Comparison of ENCODE assay signal across 26 mouse cellular contexts in genomic region chr1:149950254-149950653, GRCm38 (mm10). TPM values are rescaled to one million over a fixed set of nuclear protein-coding genes. Genes with fewer than 3 reads are reported as not detected.
DNase-seq lines count a peak whose midpoint lies in the region; ATAC-seq and TF ChIP-seq lines count a peak whose summit lies in the region.
"Had no signal": no experiment of that assay in that cellular context is flagged by ENCODE, and none has a peak within 500 bp of the region (broad histone marks: within the 10 kb centered on the region; RNA-seq: fewer than 3 reads in every experiment).

No protein-coding gene starts in this region.

- in situ Hi-C loops in CH12.LX (cut with MboI; ENCODE audit: low pct_ligation_motif_present, low pct_unique_long_range_greater_than_20kb, low sequenced_read_pairs): no loop called here

- TF ChIP-seq POLR2A in CH12.LX (IDR thresholded peaks at IDR 0.05; ENCODE audit: low read depth, low read length): no peak

- H3K36me3 ChIP-seq in kidney, embryonic 16.5 days (ENCODE audit: insufficient read depth, low read length): no peaks in the 10 kb centered on the region
- H3K36me3 ChIP-seq in CH12.LX (replicated peaks in 1 of 2; ENCODE audit: control insufficient read depth in 1 of 2, insufficient read depth in 1 of 2, low read length in 1 of 2) (no peaks in the 10 kb centered on the region), macrophage (ENCODE audit: inconsistent target) (no peaks in the 10 kb centered on the region)
- H3K36me3 ChIP-seq: embryonic facial prominence, embryonic 12.5 days; embryonic facial prominence, embryonic 15.5 days; forebrain, embryonic 12.5 days; forebrain, embryonic 15.5 days; G1E; hindbrain, embryonic 12.5 days; hindbrain, embryonic 15.5 days had no signal

- 59% methylated on average over 1 of the region's 1 CpGs for WGBS in kidney, embryonic 16.5 days
- 90% methylated on average over 1 of the region's 1 CpGs for WGBS in macrophage (ENCODE audit: missing documents)

- DNase-seq in kidney, adult 11 months: peak; percentile 9
- no peak for DNase-seq in kidney, postnatal 10 days
- no peak for DNase-seq in kidney, adult 18-20 months
- no peak for DNase-seq in CH12.LX (ENCODE audit: extremely low read depth)
- no peak for DNase-seq in frontal cortex, adult 2 months (ENCODE audit: extremely low spot score in 1 of 2, low spot score in 1 of 2)
- DNase-seq: adrenal gland, postnatal 10 days; adrenal gland, postnatal 36 days; cerebellum, adult 11 months; cerebellum, adult 2 months; cerebellum, adult 9-11 months; cerebellum, postnatal 25 days; gastrocnemius, adult 2 months; gastrocnemius, postnatal 14 days; heart, adult 11 months had no signal

- TF ChIP-seq EP300 in CH12.LX (IDR thresholded peaks at IDR 0.05; ENCODE audit: low read length): no peak

- H3K79me2 ChIP-seq in CH12.LX (replicated peaks; ENCODE audit: control insufficient read depth, extremely low read depth, insufficient read depth, poor library complexity, severe bottlenecking) (peaks cover 30% of the 10 kb centered on the region), macrophage (ENCODE audit: inconsistent target) (peaks cover 84% of the 10 kb centered on the region)

- TF ChIP-seq CTCF in CH12.LX (conservative IDR thresholded peaks at IDR 0.05 in 1 of 2, IDR thresholded peaks at IDR 0.05 in 1 of 2; ENCODE audit: low read depth in 2 of 2, low read length in 2 of 2): no peak

- H3K9me3 ChIP-seq in kidney, embryonic 16.5 days (ENCODE audit: low read length): no peaks in the 10 kb centered on the region
- no peaks in the 10 kb centered on the region for H3K9me3 ChIP-seq in CH12.LX (replicated peaks; ENCODE audit: low read length)
- H3K9me3 ChIP-seq: embryonic facial prominence, embryonic 12.5 days; embryonic facial prominence, embryonic 15.5 days; forebrain, embryonic 12.5 days; forebrain, embryonic 15.5 days; hindbrain, embryonic 12.5 days; hindbrain, embryonic 15.5 days had no signal

- TF ChIP-seq RAD21 in CH12.LX (IDR thresholded peaks at IDR 0.05; ENCODE audit: low read depth, low read length): no peak

- H3K9ac ChIP-seq in kidney, embryonic 16.5 days (replicated peaks; ENCODE audit: low read length): no peak overlapping the region
- H3K9ac ChIP-seq in CH12.LX (ENCODE audit: insufficient read depth, low read depth): peak overlapping the region; percentile 71
- H3K9ac ChIP-seq: embryonic facial prominence, embryonic 12.5 days; embryonic facial prominence, embryonic 15.5 days; forebrain, embryonic 12.5 days; forebrain, embryonic 15.5 days; hindbrain, embryonic 12.5 days; hindbrain, embryonic 15.5 days had no signal

- dilution Hi-C loops in CH12.LX (cut with MboI; ENCODE audit: extremely low pct_ligation_motif_present, extremely low pct_unique_long_range_greater_than_20kb, low sequenced_read_pairs): no loop called here

- H3K4me3 ChIP-seq in kidney, embryonic 16.5 days (ENCODE audit: low read length): no peak overlapping the region
- H3K4me3 ChIP-seq in CH12.LX (replicated peaks in 1 of 3; ENCODE audit: low read depth in 2 of 3, low read length in 2 of 3, poor library complexity in 1 of 3): no peak overlapping the region
- no peak overlapping the region for H3K4me3 ChIP-seq in macrophage (ENCODE audit: inconsistent target)
- H3K4me3 ChIP-seq: embryonic facial prominence, embryonic 12.5 days; embryonic facial prominence, embryonic 15.5 days; erythroblast, embryonic 14.5 days; forebrain, embryonic 12.5 days; forebrain, embryonic 15.5 days; gastrocnemius, adult 2 months; hindbrain, embryonic 12.5 days; hindbrain, embryonic 15.5 days had no signal

- H3K27me3 ChIP-seq in kidney, embryonic 16.5 days (ENCODE audit: insufficient read depth, low read length): no peaks in the 10 kb centered on the region
- H3K27me3 ChIP-seq in CH12.LX (replicated peaks): no peaks in the 10 kb centered on the region
- H3K27me3 ChIP-seq: embryonic facial prominence, embryonic 12.5 days; embryonic facial prominence, embryonic 15.5 days; forebrain, embryonic 12.5 days; forebrain, embryonic 15.5 days; hindbrain, embryonic 12.5 days; hindbrain, embryonic 15.5 days; Patski had no signal

- H3K4me1 ChIP-seq in kidney, embryonic 16.5 days (ENCODE audit: insufficient read depth, low read length): no peaks in the 10 kb centered on the region; the same call in 1 of the 2 replicates
- H3K4me1 ChIP-seq in CH12.LX (ENCODE audit: control insufficient read depth in 1 of 2, insufficient read depth in 2 of 2): peaks cover 7 to 28% of the 10 kb centered on the region in 2 experiments
- H3K4me1 ChIP-seq: embryonic facial prominence, embryonic 12.5 days; embryonic facial prominence, embryonic 15.5 days; forebrain, embryonic 12.5 days; forebrain, embryonic 15.5 days; hindbrain, embryonic 12.5 days; hindbrain, embryonic 15.5 days had no signal

- peak; percentile 75; the same call in 1 of the 2 replicates for ATAC-seq in kidney, embryonic 16.5 days (ENCODE audit: low FRiP score, low TSS enrichment)
- ATAC-seq: forebrain, embryonic 15.5 days; Patski had no signal

- H3K4me2 ChIP-seq in kidney, embryonic 16.5 days (replicated peaks; ENCODE audit: low read depth, low read length): no peak overlapping the region
- H3K4me2 ChIP-seq in CH12.LX (ENCODE audit: insufficient read depth, low read depth, poor library complexity, severe bottlenecking): peak overlapping the region; percentile 98
- H3K4me2 ChIP-seq: embryonic facial prominence, embryonic 12.5 days; embryonic facial prominence, embryonic 15.5 days; forebrain, embryonic 12.5 days; forebrain, embryonic 15.5 days; heart, embryonic 11.5 days; hindbrain, embryonic 12.5 days; hindbrain, embryonic 15.5 days had no signal

- H3K27ac ChIP-seq in kidney, embryonic 16.5 days (ENCODE audit: low read length): no peak overlapping the region
- H3K27ac ChIP-seq in CH12.LX (ENCODE audit: insufficient read depth, low read depth) (peak overlapping the region; percentile 51), macrophage (peak overlapping the region; percentile 15)
- H3K27ac ChIP-seq: embryonic facial prominence, embryonic 12.5 days; embryonic facial prominence, embryonic 15.5 days; forebrain, embryonic 12.5 days; forebrain, embryonic 15.5 days; gastrocnemius, adult 2 months; hindbrain, embryonic 12.5 days; hindbrain, embryonic 15.5 days had no signal

TF ChIP-seq in CH12.LX, 34 proteins besides CTCF, POLR2A, EP300 and RAD21:
- no peak for TF ChIP-seq ZNF384 (IDR thresholded peaks at IDR 0.05; ENCODE audit: low read depth, low read length)
- TF ChIP-seq JUN (IDR thresholded peaks at IDR 0.05; ENCODE audit: insufficient read depth, low read depth, low read length): no peak
- TF ChIP-seq UBTF (IDR thresholded peaks at IDR 0.05; ENCODE audit: low read depth, low read length): no peak

RNA-seq across cellular contexts. Expression of gene Pla2g4a, which starts 10.8 kb away (rescaled TPM):
- polyA plus RNA-seq in kidney, embryonic 16.5 days (2015; fragmentation: Nextera tagmentation; extraction: Ambion mirVana): 46.8 and 48.4 TPM in 2 replicates
- 13.8 and 15.6 TPM in 2 replicates for total RNA-seq in CH12.LX (2012; rRNA removed)
- total RNA-seq in CH12.LX (2014; rRNA removed): 3.2 and 5.0 TPM in 2 replicates
- 3.5 and 4.2 TPM in 2 replicates for polyA plus RNA-seq in CH12.LX (2012; ENCODE audit: insufficient read length, low read depth)
- 100 to 1,000 TPM in 1 of 26 experiments, 10 to 100 TPM in 25; 14.3 to 102 (median 37.1) TPM for total RNA-seq in macrophage (2018; cell fraction: chromatin; rRNA removed)
- 10 to 100 TPM in 13 of 26 experiments, 1 to 10 TPM in 13; 5.8 to 29.1 (median 13.8) TPM for total RNA-seq in macrophage (2018; cell fraction: cytosol; rRNA removed)
- 10 to 100 TPM in 24 of 26 experiments, 1 to 10 TPM in 2; 8.6 to 43.6 (median 27.8) TPM for total RNA-seq in macrophage (2018; cell fraction: nucleus; rRNA removed)
- 7.9 to 21.6 TPM (median 8.8 TPM) in 3 replicates for polyA plus RNA-seq in macrophage (2018)
- 3.3 and 3.7 TPM in 2 replicates for polyA plus RNA-seq in frontal cortex, adult 2 months (2012; rRNA removed)
- polyA plus RNA-seq: erythroblast, embryonic 14.5 days; G1E had no signal
